Mouse (Mus musculus) adrenal gland (tissue): ENCODE measurements around the gene Atp5b.
"Not testable (repeated sequence)": the region's sequence is repeated elsewhere in the genome, so short reads cannot be mapped to it uniquely, and the experiment has no call there.

Experiments
- intact Hi-C: fragments of 180-260 bp; cut with DNase I; formaldehyde crosslinking; loops from one replicate; pipeline ENCODE4 v1.15.1; 2025

The Atp5b gene

GRCm38 (mm10) chr10:128066072-128066471, 17.0 kb upstream of the Atp5b start:
- intact Hi-C loops: no loop called here

GRCm38 (mm10) chr10:128069201-128069600, 13.9 kb upstream of the Atp5b start:
- intact Hi-C loops: no loop called here

DNA sequence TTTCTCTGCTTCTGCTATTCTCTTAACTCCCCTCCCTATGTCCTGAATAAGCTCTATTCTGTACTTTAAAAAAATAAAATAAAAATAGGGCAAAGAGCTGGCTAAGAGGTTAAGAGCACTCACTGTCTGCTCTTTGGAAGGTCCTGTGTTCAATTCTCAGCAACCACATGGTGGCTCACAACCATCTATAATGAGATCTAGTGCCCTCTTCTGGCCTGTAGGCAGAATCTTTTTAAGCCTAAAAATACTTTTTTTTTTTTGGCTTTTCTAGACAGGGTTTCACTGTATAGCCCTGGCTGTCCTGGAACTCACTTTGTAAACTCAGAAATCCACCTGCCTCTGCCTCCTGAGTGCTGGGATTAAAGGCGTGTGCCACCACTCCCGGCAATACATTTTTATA, 12.6 kb upstream of the Atp5b start:
- intact Hi-C loops: not testable (repeated sequence)

DNA sequence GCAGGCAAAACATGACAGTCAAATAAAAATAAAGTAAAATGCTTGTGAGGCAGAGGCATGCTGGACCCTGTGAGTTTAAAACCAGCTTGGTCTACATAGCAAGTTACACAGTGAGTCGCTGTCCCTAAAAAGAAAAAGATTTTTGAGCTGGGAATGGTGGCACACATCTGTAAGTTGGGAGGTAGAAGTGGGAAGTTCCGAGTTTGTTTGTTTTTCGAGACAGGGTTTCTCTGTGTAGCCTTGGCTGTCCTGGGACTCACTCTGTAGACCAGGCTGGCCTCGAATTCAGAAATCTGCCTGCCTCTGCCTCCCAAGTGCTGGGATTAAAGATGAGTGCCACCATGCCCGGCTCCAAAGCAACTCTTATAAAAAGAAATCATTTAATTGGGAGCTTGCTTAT, 4.8 kb upstream of the Atp5b start:
- intact Hi-C loops: not testable (repeated sequence)

DNA sequence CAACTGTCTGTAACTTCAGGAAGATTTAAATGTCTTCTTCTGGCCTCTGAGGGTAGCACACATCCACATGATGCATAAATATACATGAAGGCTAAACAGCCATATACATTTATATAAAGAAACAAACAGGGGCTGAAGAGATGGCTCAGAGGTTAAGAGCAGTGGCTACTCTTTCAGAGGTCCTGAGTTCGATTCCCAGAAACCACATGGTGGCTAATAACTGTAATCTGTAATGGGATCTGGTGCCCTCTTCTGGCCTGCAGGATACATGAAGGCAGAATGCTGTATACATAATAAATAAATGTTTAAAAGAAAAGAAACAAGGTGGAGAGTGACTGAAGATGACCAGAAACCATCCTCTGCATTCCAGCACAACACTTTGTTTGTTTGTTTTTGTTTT, 2.6 kb upstream of the Atp5b start:
- intact Hi-C loops: no loop called here

GRCm38 (mm10) chr10:128081807-128082476, 1.1 kb upstream of the Atp5b start:
- intact Hi-C loops: no loop called here

DNA sequence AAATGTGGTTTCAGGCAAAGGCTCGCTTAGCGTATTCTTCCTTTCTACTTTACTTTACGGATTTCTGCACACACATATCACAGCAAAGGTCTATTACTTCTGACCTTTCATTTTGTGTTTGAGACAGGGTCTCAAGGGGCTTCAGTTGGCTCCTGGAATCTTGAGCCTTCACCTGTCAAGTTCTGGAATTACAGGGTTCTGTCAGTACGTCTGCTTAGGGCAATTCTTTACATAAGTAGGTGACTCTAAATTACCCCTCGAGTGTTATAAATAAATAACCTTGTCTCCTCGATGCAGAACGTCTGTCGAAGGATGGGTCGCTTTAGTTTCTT, 630 bp upstream of the Atp5b start:
- intact Hi-C loops: no loop called here

GRCm38 (mm10) chr10:128083688-128084087, 615 bp downstream of the Atp5b start:
- intact Hi-C loops: no loop called here

DNA sequence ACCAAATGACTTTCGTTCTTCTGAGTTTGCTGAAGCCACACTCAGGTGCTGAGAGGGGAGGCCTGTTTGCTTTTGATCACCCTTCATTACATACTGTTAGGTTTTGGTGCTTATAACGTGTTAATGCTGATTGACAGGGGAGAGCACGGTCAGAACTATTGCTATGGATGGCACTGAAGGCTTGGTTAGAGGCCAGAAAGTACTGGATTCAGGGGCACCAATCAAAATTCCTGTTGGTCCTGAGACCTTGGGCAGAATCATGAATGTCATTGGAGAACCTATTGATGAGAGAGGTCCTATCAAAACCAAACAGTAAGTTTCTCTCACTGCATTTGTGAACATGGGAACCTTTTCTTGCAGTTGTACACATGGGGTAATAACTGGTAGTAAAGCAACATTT, 1.1 kb downstream of the Atp5b start:
- intact Hi-C loops: no loop called here

GRCm38 (mm10) chr10:128086391-128086790, 3.3 kb downstream of the Atp5b start:
- intact Hi-C loops: no loop called here

DNA sequence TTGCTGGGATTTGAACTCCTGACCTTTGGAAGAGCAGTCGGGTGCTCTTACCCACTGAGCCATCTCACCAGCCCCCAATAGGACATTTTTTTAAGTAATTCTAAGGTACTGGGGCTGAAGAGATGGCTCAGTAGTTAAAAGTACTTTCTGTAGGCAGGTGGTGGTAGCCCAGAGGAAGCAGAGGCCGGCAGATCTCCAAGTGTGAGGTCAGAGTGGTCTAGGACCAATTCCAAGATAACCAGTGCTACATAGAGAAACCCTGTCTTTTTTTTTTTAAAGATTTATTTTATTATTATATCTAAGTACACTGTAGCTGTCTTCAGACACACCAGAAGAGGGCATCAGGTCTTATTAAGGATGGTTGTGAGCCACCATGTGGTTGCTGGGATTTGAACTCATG, 4.1 kb downstream of the Atp5b start:
- intact Hi-C loops: not testable (repeated sequence)

- intact Hi-C loops: no loop called here
Observed at GRCm38 (mm10) chr10:128088181-128088580, 5.1 kb downstream of the Atp5b start.

GRCm38 (mm10) chr10:128089842-128090241, 6.8 kb downstream of the Atp5b start:
- intact Hi-C loops: no loop called here

- intact Hi-C loops: no loop called here
Observed at GRCm38 (mm10) chr10:128090651-128091563, 7.8 kb downstream of the Atp5b start.

DNA sequence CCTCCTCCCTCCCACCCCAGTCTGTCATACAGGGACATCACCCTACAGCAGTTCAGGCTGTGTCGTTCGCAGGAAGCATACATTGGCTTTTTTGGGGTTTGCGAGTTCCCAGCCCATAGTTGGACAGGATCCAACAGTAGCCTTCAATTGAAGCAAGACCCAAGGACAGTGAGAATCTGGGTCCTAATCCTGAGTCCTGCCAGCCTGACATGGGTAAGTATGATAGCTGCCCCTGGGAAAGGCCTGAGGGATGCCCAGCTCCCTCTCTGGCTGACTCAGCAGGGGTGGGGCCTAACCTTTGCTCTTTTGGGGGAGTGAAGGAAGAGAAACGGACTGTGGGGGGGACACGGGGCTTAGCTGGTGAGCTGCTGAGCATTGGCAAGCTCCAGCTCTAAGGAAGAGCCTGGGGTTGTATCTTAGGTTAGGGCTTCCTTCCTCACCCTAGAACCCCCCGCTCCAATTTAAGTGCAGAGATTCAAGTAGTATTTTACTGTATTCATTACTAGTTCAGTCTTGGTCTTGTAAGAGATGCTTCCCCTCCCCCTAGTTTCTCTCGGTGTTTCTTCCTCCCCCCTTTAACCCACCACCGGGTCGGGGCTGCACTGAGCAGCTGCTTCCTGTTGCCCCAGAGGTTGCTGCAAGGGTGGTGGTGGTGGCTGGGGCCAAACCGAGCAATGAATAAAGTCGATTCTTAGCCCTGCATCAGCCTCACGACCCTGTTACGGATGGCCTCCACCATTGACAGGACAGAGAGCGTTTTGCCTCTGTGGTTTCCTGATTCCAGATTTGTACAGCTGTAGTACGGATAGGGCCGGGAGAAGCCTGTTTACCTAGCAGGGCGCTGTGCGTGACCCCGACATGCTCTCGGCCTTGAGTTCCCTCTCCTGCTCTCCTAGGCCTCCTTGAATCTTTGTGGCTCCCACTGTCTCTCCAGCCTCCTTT, 8.8 kb downstream of the Atp5b start, which contains the start of gene Baz2a:
Baz2a (plus strand) TSS at position 14 of the 942 bp plus-strand sequence.
- intact Hi-C loops: no loop called here

DNA sequence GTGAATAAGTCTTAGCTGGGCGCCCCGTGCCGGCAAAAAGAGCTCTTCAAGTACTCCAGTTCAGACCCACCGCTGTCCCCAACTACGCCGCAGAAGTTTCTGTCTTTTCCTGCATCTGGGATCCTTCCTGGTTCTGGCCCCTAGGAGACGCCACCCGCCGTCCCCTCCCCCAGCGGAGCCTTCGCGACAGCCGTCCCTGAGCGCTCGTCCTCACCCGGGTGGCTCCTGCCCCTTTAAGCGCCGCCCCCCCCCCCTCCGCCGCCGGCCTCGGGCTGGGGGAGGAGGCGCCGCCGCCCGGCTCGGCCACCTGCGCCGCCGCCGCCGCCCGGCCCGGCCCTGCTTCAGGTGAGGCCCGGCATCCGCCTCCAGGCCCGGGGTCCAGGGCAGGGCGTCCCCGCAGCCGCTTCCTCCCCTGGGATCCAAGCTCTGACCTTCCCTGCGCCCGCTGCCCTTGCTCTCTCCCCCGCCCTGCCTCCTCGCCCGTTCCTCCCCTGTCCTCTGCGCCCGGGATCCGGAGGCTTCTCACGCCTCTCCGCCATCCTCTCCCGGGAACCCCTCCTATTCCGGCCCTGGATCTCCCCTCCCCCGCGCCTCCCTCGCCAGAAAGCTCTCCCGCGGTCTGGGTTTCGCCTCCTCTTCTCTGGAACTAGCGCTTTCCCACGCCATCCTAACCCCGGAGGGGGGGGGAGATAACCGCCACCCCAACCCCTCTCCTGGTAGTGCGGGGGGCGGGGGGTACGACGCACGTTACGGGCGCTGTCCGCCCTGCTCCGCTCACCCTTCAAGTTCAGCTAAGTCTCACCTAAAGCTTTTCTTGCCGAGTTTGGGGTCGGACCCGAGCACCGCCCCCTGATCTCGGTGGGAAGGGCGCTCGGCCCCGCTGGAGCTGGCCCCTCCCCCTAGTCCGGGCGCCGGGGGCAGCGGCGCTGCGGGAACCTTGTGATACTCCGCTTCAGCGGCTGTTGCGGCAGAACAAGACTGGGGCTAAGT, 9.7 kb downstream of the Atp5b start:
- intact Hi-C loops: no loop called here

DNA sequence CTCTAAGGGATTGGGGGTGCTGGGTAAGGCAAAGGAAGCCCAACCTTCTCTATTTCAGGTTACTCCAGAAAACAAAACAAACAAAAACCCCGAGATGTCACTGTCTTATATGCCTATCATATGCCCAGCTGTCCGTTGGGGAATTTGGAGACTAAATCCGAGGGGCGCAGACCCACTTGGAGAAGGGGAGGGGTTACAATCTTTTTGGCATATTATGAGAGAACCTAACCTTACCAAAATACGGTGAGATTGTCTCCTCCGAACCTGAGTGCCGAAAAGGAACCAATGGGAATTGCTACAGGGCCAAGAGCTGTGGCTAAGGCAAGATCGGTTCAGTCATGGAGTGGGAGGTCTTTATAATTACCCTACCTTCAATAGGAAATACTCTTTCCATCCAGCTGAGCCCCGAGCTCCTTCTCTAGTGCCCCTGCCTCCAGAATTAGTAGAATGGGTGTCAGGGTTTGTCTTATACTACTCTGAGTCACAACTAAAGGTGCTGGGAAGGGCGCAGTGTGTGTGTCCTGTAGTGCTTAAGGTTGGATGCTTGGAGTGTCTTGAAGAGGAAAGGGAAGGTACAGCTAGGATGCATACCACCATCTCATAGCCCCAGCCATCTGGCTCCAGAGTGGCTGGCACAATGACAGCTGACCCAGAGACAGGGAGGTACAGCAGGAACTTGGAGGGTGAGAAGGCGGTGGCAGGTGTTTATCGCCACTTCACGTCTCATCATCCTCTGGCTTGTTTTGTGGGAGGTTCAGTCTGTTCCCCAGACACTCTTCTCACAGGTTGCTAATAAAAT, 10.6 kb downstream of the Atp5b start:
- intact Hi-C loops: loop anchor here (2.0 kb wide), 1 partner anchor 93 kb away; no protein-coding TSS in a partner anchor

DNA sequence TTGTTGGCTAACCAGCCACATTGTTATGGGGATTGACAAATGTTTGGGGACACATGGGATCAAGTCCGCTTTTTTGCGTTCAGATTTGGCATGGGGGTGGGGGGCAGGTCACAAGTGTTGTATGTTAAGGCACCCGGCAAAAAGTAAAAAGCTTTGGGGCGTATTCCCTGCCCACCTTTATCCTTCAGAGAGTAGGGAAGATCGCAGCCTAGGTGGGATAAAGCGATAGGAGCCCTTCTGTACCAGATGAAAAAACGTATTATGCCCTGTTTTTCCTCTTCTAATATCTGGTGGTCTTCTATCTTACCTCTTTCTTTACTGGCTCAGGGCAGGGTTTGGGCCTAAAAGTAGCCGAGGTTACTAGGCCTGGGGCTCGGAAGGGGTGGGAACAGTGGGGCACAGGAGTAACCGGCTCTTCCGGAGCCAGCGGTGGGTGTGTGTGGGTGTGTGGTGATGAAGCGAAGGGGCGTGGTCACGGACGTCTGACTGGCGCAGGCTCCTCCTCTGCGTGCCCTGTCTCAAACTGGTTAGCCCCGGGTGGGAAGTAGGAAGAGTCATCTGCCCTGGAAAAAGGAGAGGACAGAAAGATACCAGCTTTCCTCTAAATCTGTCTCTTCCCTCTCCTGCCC, 11.4 kb downstream of the Atp5b start:
- intact Hi-C loops: loop anchor here (2.0 kb wide), 1 partner anchor 92 kb away; no protein-coding TSS in a partner anchor
